ENCODE assay signal across 32 mouse cellular contexts in the genomic region with DNA sequence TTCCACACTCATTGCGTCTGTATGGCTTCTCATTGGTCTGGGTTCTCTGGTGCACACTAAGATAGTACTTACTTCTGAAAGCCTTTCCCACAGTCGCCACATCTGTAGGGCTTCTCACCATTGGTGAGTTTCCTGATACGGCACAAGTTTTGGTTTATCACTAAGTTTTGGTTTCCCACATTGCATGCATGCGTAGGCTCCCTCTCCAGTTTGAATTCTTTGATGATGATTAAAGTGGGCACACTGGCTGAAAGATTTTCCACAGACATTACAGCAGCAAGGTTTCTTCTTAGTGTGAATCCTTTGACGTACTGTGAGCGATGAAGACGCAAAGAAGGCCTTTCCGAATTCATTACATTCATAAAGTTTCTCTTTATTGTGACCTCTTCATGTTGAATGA. TPM values are rescaled to one million over a fixed set of nuclear protein-coding genes. Genes with fewer than 3 reads are reported as not detected.
DNase-seq lines count a peak whose midpoint lies in the region; ATAC-seq and TF ChIP-seq lines count a peak whose summit lies in the region.
"Had no signal": no experiment of that assay in that cellular context is flagged by ENCODE, and none has a peak within 500 bp of the region (broad histone marks: within the 10 kb centered on the region; RNA-seq: fewer than 3 reads in every experiment).

Gene Gm10428 (plus strand): TSS at position 321 of the 400 bp plus-strand sequence.

- DNase-seq in heart, adult 11 months: peak; percentile 54
- no peak for DNase-seq in heart, postnatal 14 days
- DNase-seq in limb, embryonic 10.5 days (ENCODE audit: low spot score): no peak
- DNase-seq in T-cell, adult 2 months (ENCODE audit: low spot score): peak; percentile 56
- DNase-seq: adrenal gland, adult 2 months; adrenal gland, postnatal 10 days; adrenal gland, postnatal 25 days; B cell, adult 2 months; cerebellum, adult 11 months; cerebellum, adult 18-20 months; cerebellum, adult 8-10 months; cerebellum, adult 9-11 months; cerebellum, postnatal 14 days; cerebellum, postnatal 36 days; embryo, embryonic 11 days had no signal

- H3K4me2 ChIP-seq in limb, embryonic 13.5 days (replicated peaks): peak within 1 kb of the TSS; percentile 7; the same call in 1 of the 2 replicates
- no peak within 1 kb of the TSS for H3K4me2 ChIP-seq in intestine, postnatal 0 days (replicated peaks; ENCODE audit: low read depth)
- H3K4me2 ChIP-seq in hindbrain, embryonic 12.5 days (replicated peaks): no peak within 1 kb of the TSS
- H3K4me2 ChIP-seq: embryonic facial prominence, embryonic 13.5 days; embryonic facial prominence, embryonic 15.5 days; forebrain, embryonic 12.5 days had no signal

- H3K9me3 ChIP-seq in limb, embryonic 13.5 days: no peaks in the 10 kb centered on the region
- H3K9me3 ChIP-seq in limb, embryonic 10.5 days (replicated peaks): no peaks in the 10 kb centered on the region
- no peaks in the 10 kb centered on the region for H3K9me3 ChIP-seq in intestine, postnatal 0 days (ENCODE audit: control insufficient read depth)
- H3K9me3 ChIP-seq in hindbrain, embryonic 12.5 days (replicated peaks): no peaks in the 10 kb centered on the region
- H3K9me3 ChIP-seq: embryonic facial prominence, embryonic 13.5 days; embryonic facial prominence, embryonic 15.5 days; forebrain, embryonic 10.5 days; forebrain, embryonic 12.5 days; G1E had no signal

- no peak within 1 kb of the TSS for H3K9ac ChIP-seq in limb, embryonic 13.5 days
- no peak within 1 kb of the TSS for H3K9ac ChIP-seq in intestine, postnatal 0 days (ENCODE audit: low read depth, low read length)
- no peak within 1 kb of the TSS for H3K9ac ChIP-seq in hindbrain, embryonic 12.5 days
- H3K9ac ChIP-seq: embryonic facial prominence, embryonic 13.5 days; embryonic facial prominence, embryonic 15.5 days; forebrain, embryonic 12.5 days had no signal

- no peak for TF ChIP-seq CTCF in intestine, postnatal 0 days (IDR thresholded peaks at IDR 0.05; ENCODE audit: low read depth)

- peaks cover 6% of the 10 kb centered on the region; the same call in 1 of the 2 replicates for H3K4me1 ChIP-seq in limb, embryonic 13.5 days
- H3K4me1 ChIP-seq in limb, embryonic 10.5 days: peaks cover 12% of the 10 kb centered on the region
- no peaks in the 10 kb centered on the region for H3K4me1 ChIP-seq in intestine, postnatal 0 days (replicated peaks; ENCODE audit: control insufficient read depth, insufficient read depth, low read length)
- H3K4me1 ChIP-seq in hindbrain, embryonic 12.5 days: peaks cover 8% of the 10 kb centered on the region; the same call in 1 of the 2 replicates

- no peak for ATAC-seq in limb, embryonic 13.5 days (ENCODE audit: low FRiP score, low read depth)
- ATAC-seq in intestine, postnatal 0 days: no peak
- no peak for ATAC-seq in hindbrain, embryonic 12.5 days (ENCODE audit: low FRiP score)
- ATAC-seq: forebrain, embryonic 14.5 days; forebrain, embryonic 16.5 days had no signal

- H3K36me3 ChIP-seq in limb, embryonic 13.5 days: no peaks in the 10 kb centered on the region
- no peaks in the 10 kb centered on the region for H3K36me3 ChIP-seq in limb, embryonic 10.5 days
- no peaks in the 10 kb centered on the region for H3K36me3 ChIP-seq in intestine, postnatal 0 days (ENCODE audit: control insufficient read depth, insufficient read depth)
- no peaks in the 10 kb centered on the region for H3K36me3 ChIP-seq in hindbrain, embryonic 12.5 days
- H3K36me3 ChIP-seq: embryonic facial prominence, embryonic 13.5 days; embryonic facial prominence, embryonic 15.5 days; forebrain, embryonic 10.5 days; forebrain, embryonic 12.5 days; G1E had no signal

- intact Hi-C loops in heart, postnatal 14 days (cut with DNase I): loop anchor here (10.0 kb wide), 1 partner anchor 382 kb away; no protein-coding TSS in a partner anchor

- 83% methylated on average over 8 of the region's 8 CpGs for WGBS in limb, embryonic 13.5 days
- 92% methylated on average over 8 of the region's 8 CpGs for WGBS in limb, embryonic 10.5 days
- WGBS in intestine, postnatal 0 days: 90% methylated on average over 8 of the region's 8 CpGs
- WGBS in hindbrain, embryonic 12.5 days: 90% methylated on average over 8 of the region's 8 CpGs

- H3K27me3 ChIP-seq in limb, embryonic 13.5 days: peaks cover 37% of the 10 kb centered on the region
- H3K27me3 ChIP-seq in limb, embryonic 10.5 days (ENCODE audit: low read depth, poor library complexity, severe bottlenecking): peaks cover 39% of the 10 kb centered on the region
- peaks cover 3% of the 10 kb centered on the region for H3K27me3 ChIP-seq in intestine, postnatal 0 days (replicated peaks; ENCODE audit: control insufficient read depth, insufficient read depth, low read length)
- H3K27me3 ChIP-seq in hindbrain, embryonic 12.5 days: peaks cover 13% of the 10 kb centered on the region

- H3K4me3 ChIP-seq in limb, embryonic 13.5 days: no peak within 1 kb of the TSS
- no peak within 1 kb of the TSS for H3K4me3 ChIP-seq in limb, embryonic 10.5 days
- no peak within 1 kb of the TSS for H3K4me3 ChIP-seq in intestine, postnatal 0 days (ENCODE audit: low read depth, low read length)
- H3K4me3 ChIP-seq in hindbrain, embryonic 12.5 days: no peak within 1 kb of the TSS
- H3K4me3 ChIP-seq: embryonic facial prominence, embryonic 13.5 days; embryonic facial prominence, embryonic 15.5 days; erythroblast, embryonic 14.5 days; forebrain, embryonic 10.5 days; forebrain, embryonic 12.5 days had no signal

- no peak within 1 kb of the TSS for H3K27ac ChIP-seq in limb, embryonic 13.5 days
- H3K27ac ChIP-seq in limb, embryonic 10.5 days: no peak within 1 kb of the TSS
- no peak within 1 kb of the TSS for H3K27ac ChIP-seq in intestine, postnatal 0 days (ENCODE audit: low read depth, low read length)
- H3K27ac ChIP-seq in hindbrain, embryonic 12.5 days: no peak within 1 kb of the TSS
- H3K27ac ChIP-seq: embryonic facial prominence, embryonic 13.5 days; embryonic facial prominence, embryonic 15.5 days; forebrain, embryonic 10.5 days; forebrain, embryonic 12.5 days had no signal

RNA-seq across cellular contexts. Expression of gene Gm10428, which starts in this region (rescaled TPM):
- not detected for total RNA-seq in heart, postnatal 14 days (2021)
- polyA plus RNA-seq in limb, embryonic 13.5 days (2015; fragmentation: Nextera tagmentation; extraction: Ambion mirVana): not detected in 2 replicates
- polyA plus RNA-seq in limb, embryonic 10.5 days (2016; fragmentation: Nextera tagmentation; extraction: Ambion mirVana): not detected in 2 replicates
- not detected in 2 replicates for polyA plus RNA-seq in intestine, postnatal 0 days (2015; fragmentation: Nextera tagmentation; extraction: Ambion mirVana)
- not detected in 2 replicates for polyA plus RNA-seq in hindbrain, embryonic 12.5 days (2016; fragmentation: Nextera tagmentation; extraction: Ambion mirVana)
- total RNA-seq: adrenal gland, adult 2 months; adrenal gland, postnatal 10 days; adrenal gland, postnatal 25 days; adrenal gland, postnatal 4 days; CH12.LX; common myeloid progenitor, adult 5-6 weeks; G1E had no signal
- polyA plus RNA-seq: adrenal gland, adult 2 months; brain, embryonic 14.5 days; embryonic facial prominence, embryonic 11.5 days; embryonic facial prominence, embryonic 13.5 days; embryonic facial prominence, embryonic 15.5 days; erythroblast, embryonic 14.5 days; forebrain, embryonic 10.5 days; forebrain, embryonic 12.5 days; forebrain, embryonic 14.5 days; forebrain, embryonic 16.5 days; G1E; Patski had no signal

Comparison
In these comparisons a context has a peak if more than half of its experiments do, and no peak if none do; other contexts are left out.
1. DNase-seq: peak in heart, adult 11 months (single experiment) and T-cell, adult 2 months (single experiment); none in heart, postnatal 14 days (0 of 2) and limb, embryonic 10.5 days (single experiment).